Mouse (Mus musculus) myocyte (in vitro differentiated cells): Measurements from ENCODE around the gene Fam98a. TPM values are rescaled to one million over a fixed set of nuclear protein-coding genes. Genes with fewer than 3 reads are reported as not detected.

Experiments
- H3K27me3 ChIP-seq: one replicate; pipeline ENCODE4 v1.6.1; 2011; ENCODE audit not compliant: control insufficient read depth, insufficient read depth, insufficient read length
- H3K36me3 ChIP-seq: one replicate; pipeline ENCODE4 v1.6.1; 2011; ENCODE audit not compliant: control insufficient read depth, insufficient read depth
- H3K4me2 ChIP-seq: one replicate; pipeline ENCODE4 v1.6.1; 2011; ENCODE audit warnings: low read depth, control low read depth
- H3K4me3 ChIP-seq: one replicate; pipeline ENCODE4 v1.5.1; 2011; ENCODE audit warnings: mild to moderate bottlenecking, control low read depth, moderate library complexity
- H3K79me2 ChIP-seq: one replicate; pipeline ENCODE4 v1.6.1; 2011; ENCODE audit not compliant: control insufficient read depth, insufficient read depth
- H3ac ChIP-seq: one replicate; pipeline ENCODE4 v1.6.1; 2011; ENCODE audit not compliant: control insufficient read depth, insufficient read length
- CEBPB ChIP-seq: IDR thresholded peaks from 2 replicates; pipeline ENCODE4 v1.6.1; 2011; ENCODE audit warnings: mild to moderate bottlenecking, moderate library complexity; ENCODE audit not compliant: poor library complexity, insufficient read depth, severe bottlenecking
- E2F4 ChIP-seq: IDR thresholded peaks from one replicate; pipeline ENCODE4 v1.6.1; 2011; ENCODE audit warnings: mild to moderate bottlenecking, control low read depth, moderate library complexity; ENCODE audit not compliant: insufficient read depth
- MAX ChIP-seq: IDR thresholded peaks from one replicate; pipeline ENCODE4 v1.6.1; 2011; ENCODE audit warnings: low read depth, mild to moderate bottlenecking, control low read depth
- MYOD1 ChIP-seq, 3 experiments: IDR thresholded peaks; one replicate each; pipeline ENCODE4 v1.6.1; 2011; ENCODE audit warnings: control low read depth in 2 of 3, low read depth in 2 of 3, mild to moderate bottlenecking in 2 of 3, moderate library complexity in 1 of 3; ENCODE audit not compliant: insufficient read length in 2 of 3, control insufficient read depth in 1 of 3
- MYOG ChIP-seq, 3 experiments: IDR thresholded peaks; one replicate each; pipeline ENCODE4 v1.6.1; 2011; ENCODE audit warnings: control low read depth in 2 of 3, low read depth in 2 of 3, mild to moderate bottlenecking in 2 of 3; ENCODE audit not compliant: insufficient read length in 2 of 3, control insufficient read depth in 1 of 3, insufficient read depth in 1 of 3
- POLR2A ChIP-seq: IDR thresholded peaks from one replicate; pipeline ENCODE4 v1.6.1; 2011; ENCODE audit warnings: low read depth, mild to moderate bottlenecking, control low read depth, moderate library complexity; ENCODE audit not compliant: insufficient read length
- POLR2AphosphoS2 ChIP-seq: IDR thresholded peaks from one replicate; pipeline ENCODE4 v1.6.1; 2011; ENCODE audit warnings: low read depth, control low read depth; ENCODE audit not compliant: insufficient read length
- REST ChIP-seq: IDR thresholded peaks from one replicate; pipeline ENCODE4 v1.6.1; 2011; ENCODE audit warnings: mild to moderate bottlenecking, control low read depth, moderate library complexity; ENCODE audit not compliant: insufficient read depth, insufficient read length
- SRF ChIP-seq: IDR thresholded peaks from one replicate; pipeline ENCODE4 v1.6.1; 2011; ENCODE audit warnings: low read depth; ENCODE audit not compliant: control insufficient read depth, insufficient read length
- TCF12 ChIP-seq: IDR thresholded peaks from one replicate; pipeline ENCODE4 v1.6.1; 2011; ENCODE audit warnings: mild to moderate bottlenecking, control low read depth; ENCODE audit not compliant: poor library complexity, insufficient read depth, severe bottlenecking
- TCF3 ChIP-seq: IDR thresholded peaks from one replicate; pipeline ENCODE4 v1.6.1; 2011; ENCODE audit warnings: low read depth, control low read depth; ENCODE audit not compliant: insufficient read length
- USF1 ChIP-seq: IDR thresholded peaks from one replicate; pipeline ENCODE4 v1.6.1; 2011; ENCODE audit warnings: low read depth, mild to moderate bottlenecking, control low read depth, moderate library complexity
- polyA plus RNA-seq: library from polyadenylated mRNA; unstranded; fragments of >200 nt; fragmentation: generic; extraction: Trizol; gene quantifications from one replicate; pipeline ENCODE4 v1.2.1, GENCODE M21; 2012; ENCODE audit warnings: missing spikeins

Fam98a gene
- 27.9 TPM for polyA plus RNA-seq

DNA sequence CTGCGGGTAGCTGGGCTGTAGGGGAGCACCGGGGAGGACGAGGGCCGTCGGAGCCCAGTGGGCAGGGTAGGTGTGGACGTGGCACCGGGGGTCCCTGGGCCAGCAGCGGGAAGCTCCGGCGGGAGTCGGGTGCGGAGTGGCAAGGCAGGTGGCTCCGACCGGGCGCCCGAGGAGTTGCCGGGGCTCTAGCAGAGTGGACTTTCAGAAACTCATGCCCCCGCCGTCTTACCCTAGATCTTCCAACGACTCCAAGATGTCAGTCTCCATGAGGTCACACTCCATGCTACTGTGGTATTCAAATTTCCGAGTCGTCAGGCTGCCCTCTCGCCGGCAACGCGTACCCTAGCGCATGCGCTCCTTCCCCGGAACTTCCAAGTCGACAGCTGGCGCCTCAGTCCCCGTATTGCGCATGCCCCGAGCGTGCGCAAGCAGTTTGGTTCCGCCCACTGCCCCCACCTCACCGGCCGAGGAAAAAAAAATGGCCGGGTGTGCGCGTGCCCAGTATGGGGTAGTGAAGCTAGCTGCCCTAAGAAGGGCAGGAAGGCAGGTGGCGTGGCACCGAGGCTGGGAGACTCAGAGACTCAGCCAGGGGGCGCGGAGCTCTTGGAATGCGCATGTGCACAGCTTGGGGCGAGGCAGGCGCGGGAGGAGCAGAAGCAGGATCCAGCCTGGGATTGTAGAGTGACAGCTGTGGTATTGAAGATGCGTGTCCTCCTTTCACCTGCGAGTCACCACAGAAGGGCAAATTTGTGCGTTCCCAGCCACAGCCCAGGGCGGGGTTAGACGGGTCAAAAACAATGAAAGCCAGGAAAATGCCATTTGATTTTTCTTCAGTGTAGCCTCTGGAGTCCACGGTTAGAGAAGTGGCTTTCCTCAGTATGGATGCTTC is at the start of gene Fam98a:
Fam98a (minus strand) TSS at position 435 of the 889 bp plus-strand sequence.
- H3K4me2 ChIP-seq: peak within 1 kb of the TSS; percentile 99
- no peaks in the 10 kb centered on the region for H3K27me3 ChIP-seq
- peak within 1 kb of the TSS; percentile 70 for H3K4me3 ChIP-seq
- peak within 1 kb of the TSS; percentile 59 for H3ac ChIP-seq
- TF ChIP-seq TCF12 (no peak), SRF (peak; percentile 66), MYOG (IDR thresholded peaks at IDR 0.05; ENCODE audit: control insufficient read depth in 1 of 3, insufficient read depth in 1 of 3, insufficient read length in 2 of 3, low read depth in 2 of 3) (peak; percentile 72 to 90 (median 79)), USF1 (peak; percentile 4), POLR2A (peak; percentile 80), MYOD1 (IDR thresholded peaks at IDR 0.05; ENCODE audit: control insufficient read depth in 1 of 3, insufficient read length in 2 of 3, low read depth in 2 of 3) (peak; percentile 7 to 79 (median 77)), TCF3 (peak; percentile 14), REST (no peak), CEBPB (no peak), POLR2AphosphoS2 (peak; percentile 88), MAX (no peak), E2F4 (no peak)
- peaks cover 46% of the 10 kb centered on the region for H3K79me2 ChIP-seq
- peaks cover 4% of the 10 kb centered on the region for H3K36me3 ChIP-seq

DNA sequence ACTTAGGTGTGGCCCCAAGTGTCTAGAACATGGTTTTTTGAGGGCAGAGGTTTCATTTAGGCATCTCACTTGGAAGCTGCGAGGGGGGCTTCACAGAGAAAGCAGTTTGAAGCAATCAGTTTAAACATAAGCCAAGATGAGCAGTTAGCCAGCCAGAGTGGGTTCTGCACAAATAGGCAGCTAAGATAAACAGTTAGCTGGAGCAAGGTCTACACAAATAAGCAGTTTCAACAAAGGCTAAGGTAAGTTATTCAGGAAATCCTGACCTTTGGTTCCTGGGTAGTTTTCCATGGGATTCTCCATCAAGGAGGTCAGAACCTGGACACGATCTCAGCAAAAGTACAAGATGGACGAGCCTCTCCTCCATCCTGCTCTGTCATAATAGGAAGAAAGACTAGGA is 46.9 kb upstream of the Fam98a start:
- Histone ChIP-seq H3K4me2 (no peak overlapping the region), H3K79me2 (no peaks in the 10 kb centered on the region), H3K36me3 (no peaks in the 10 kb centered on the region), H3ac (no peak overlapping the region), H3K27me3 (no peaks in the 10 kb centered on the region), H3K4me3 (no peak overlapping the region)
- TF ChIP-seq E2F4: no peak
- no peak for TF ChIP-seq CEBPB
- TF ChIP-seq MYOD1 (IDR thresholded peaks at IDR 0.05; ENCODE audit: control insufficient read depth in 1 of 3, insufficient read length in 2 of 3, low read depth in 2 of 3): no peak
- no peak for TF ChIP-seq TCF3
- TF ChIP-seq MYOG (IDR thresholded peaks at IDR 0.05; ENCODE audit: control insufficient read depth in 1 of 3, insufficient read depth in 1 of 3, insufficient read length in 2 of 3, low read depth in 2 of 3): no peak
- no peak for TF ChIP-seq TCF12
- TF ChIP-seq SRF: no peak
- no peak for TF ChIP-seq POLR2A

DNA sequence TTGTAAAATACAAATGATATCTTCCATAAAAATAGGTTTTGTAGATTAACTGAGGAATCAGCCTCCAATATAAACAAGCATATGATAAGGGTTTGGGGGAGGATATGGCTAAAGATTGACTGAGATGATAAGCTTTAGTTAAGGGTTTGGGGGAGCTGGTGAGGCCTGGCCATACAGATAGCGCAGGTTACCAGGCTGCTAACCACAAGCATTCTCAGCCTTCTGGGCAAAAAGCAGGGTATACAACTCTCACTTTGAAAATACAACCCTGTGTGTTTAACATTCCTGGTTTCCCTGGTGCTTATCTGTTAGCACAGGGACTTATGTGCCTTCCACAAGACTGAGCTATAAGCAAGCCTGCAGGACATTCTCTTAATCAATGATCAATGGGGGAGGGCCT is 31.0 kb upstream of the Fam98a start:
- TF ChIP-seq TCF12 (no peak), E2F4 (no peak), MYOG (IDR thresholded peaks at IDR 0.05; ENCODE audit: control insufficient read depth in 1 of 3, insufficient read depth in 1 of 3, insufficient read length in 2 of 3, low read depth in 2 of 3) (no peak), POLR2AphosphoS2 (no peak), MYOD1 (IDR thresholded peaks at IDR 0.05; ENCODE audit: control insufficient read depth in 1 of 3, insufficient read length in 2 of 3, low read depth in 2 of 3) (no peak), SRF (no peak), MAX (no peak)
- Histone ChIP-seq H3K27me3 (no peaks in the 10 kb centered on the region), H3K4me2 (no peak overlapping the region), H3ac (no peak overlapping the region), H3K79me2 (no peaks in the 10 kb centered on the region), H3K36me3 (no peaks in the 10 kb centered on the region), H3K4me3 (no peak overlapping the region)

DNA sequence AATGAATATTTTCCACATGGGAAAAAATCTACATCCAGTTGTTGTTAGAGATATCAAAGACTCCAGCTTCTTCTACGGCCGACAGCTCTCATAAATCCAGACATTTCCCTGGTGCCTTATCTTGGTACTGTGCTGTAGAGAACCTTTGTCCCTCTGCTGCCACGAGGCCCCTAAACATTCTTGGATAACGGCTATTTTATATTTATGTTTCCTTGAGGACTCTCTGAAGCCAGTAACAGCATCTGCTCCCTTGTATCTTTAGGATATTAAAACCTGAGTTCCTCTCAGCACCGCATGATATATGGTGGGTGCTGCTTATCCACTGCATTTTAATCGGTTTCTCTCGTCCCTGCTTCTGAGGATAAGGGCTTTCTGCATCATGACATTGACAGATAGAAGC is 23.9 kb upstream of the Fam98a start:
- no peak overlapping the region for H3ac ChIP-seq
- TF ChIP-seq POLR2AphosphoS2 (no peak), TCF12 (no peak), MAX (no peak), E2F4 (no peak), MYOG (IDR thresholded peaks at IDR 0.05; ENCODE audit: control insufficient read depth in 1 of 3, insufficient read depth in 1 of 3, insufficient read length in 2 of 3, low read depth in 2 of 3) (no peak), REST (no peak), TCF3 (no peak), USF1 (no peak), CEBPB (no peak), MYOD1 (IDR thresholded peaks at IDR 0.05; ENCODE audit: control insufficient read depth in 1 of 3, insufficient read length in 2 of 3, low read depth in 2 of 3) (no peak), SRF (no peak)
- H3K36me3 ChIP-seq: no peaks in the 10 kb centered on the region
- H3K79me2 ChIP-seq: no peaks in the 10 kb centered on the region
- no peaks in the 10 kb centered on the region for H3K27me3 ChIP-seq
- H3K4me3 ChIP-seq: no peak overlapping the region
- H3K4me2 ChIP-seq: no peak overlapping the region
